Mouse (Mus musculus) Muller cell, postnatal 12 days (primary cell): Measurements from ENCODE around the gene Zfyve9.

Experiments used
- DNase-seq: peaks from one replicate; pipeline ENCODE4 v3.0.0-alpha.2; 2015; ENCODE audit errors: inconsistent ontology term

Zfyve9 gene

GRCm38 (mm10) chr4:108618586-108618985, 162.0 kb downstream of the Zfyve9 start:
- no peak for DNase-seq

DNA sequence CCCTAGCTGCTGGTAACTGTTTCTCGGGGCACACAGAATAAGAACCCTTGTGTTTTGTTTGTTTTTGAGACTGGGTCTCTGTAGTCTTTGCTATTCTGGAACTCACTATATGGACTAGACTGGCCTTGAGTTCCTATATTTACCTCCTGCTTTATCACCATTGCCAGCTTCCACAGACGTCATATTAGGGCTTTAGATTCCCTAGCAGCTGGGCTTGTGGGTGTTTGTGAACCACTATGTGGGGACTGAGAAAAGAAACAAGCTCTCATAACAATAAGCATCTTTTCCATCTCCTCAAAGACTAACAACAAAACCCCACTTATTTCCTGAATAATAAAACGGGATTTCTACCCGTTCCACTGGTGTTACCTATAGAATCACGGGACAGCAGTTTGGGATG, 169.7 kb downstream of the Zfyve9 start:
- no peak for DNase-seq

DNA sequence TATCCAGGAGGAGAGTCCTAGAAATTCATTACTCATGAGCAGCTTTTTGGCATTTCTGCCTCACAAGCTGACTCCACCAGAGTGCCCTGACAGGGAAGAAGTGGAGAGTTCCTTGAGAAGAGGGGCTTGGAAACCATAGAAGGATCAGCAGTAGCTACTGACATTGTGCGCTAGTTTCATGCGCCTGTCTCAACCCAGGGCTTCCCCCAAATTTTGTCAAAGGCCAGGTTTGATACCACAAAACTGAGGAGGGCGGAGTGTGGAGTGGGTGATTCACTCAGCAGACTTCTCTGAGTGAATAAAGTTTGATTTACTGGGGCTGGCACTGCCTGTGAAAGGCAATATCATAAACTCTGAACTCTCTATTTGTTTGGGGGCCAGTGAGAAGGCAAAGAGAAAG, 171.9 kb downstream of the Zfyve9 start:
- DNase-seq, result no peak

GRCm38 (mm10) chr4:108601870-108602269, 178.7 kb downstream of the Zfyve9 start:
- DNase-seq, result no peak

GRCm38 (mm10) chr4:108598306-108598705, 182.3 kb downstream of the Zfyve9 start:
- DNase-seq, result peak; percentile 20

DNA sequence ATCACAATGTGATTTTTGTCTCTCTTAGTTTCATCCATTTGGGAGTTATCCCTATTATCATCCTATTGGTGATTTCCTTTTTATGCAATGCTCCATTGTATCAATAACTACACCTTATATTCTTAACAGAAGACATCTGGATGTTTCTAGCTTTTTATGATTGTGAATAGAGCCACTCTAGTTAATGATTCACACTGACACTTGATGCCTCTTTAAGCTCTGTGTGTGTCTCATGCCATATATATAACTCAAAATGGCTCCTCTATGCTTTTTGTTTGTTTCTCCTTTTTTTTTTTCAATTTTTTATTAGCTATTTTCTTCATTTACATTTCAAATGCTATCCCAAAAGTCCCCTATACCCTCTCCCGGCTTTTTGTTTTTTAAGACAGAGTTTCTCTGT, 184.8 kb downstream of the Zfyve9 start:
- no peak for DNase-seq

- DNase-seq, result no peak
These were observed 187.2 kb downstream of the Zfyve9 start for GRCm38 (mm10) chr4:108593376-108593775.
